Mouse (Mus musculus) brain, embryonic 14.5 days (tissue): ENCODE measurements around the gene Fam71b.

Experiments
- CTCF ChIP-seq: fragments of 200-500 bp; IDR thresholded peaks from 2 replicates; pipeline ENCODE4 v1.5.1; 2012; ENCODE audit warnings: inconsistent platforms, mild to moderate bottlenecking, moderate library complexity, borderline replicate concordance; ENCODE audit not compliant: insufficient read depth, insufficient read length; ENCODE audit errors: extremely low read depth
- POLR2A ChIP-seq: fragments of 200-500 bp; IDR thresholded peaks from 2 replicates; pipeline ENCODE4 v1.6.1; 2012; ENCODE audit warnings: mild to moderate bottlenecking, inconsistent platforms, borderline replicate concordance; ENCODE audit not compliant: poor library complexity, insufficient read depth, insufficient read length, severe bottlenecking; ENCODE audit errors: extremely low read depth

DNA sequence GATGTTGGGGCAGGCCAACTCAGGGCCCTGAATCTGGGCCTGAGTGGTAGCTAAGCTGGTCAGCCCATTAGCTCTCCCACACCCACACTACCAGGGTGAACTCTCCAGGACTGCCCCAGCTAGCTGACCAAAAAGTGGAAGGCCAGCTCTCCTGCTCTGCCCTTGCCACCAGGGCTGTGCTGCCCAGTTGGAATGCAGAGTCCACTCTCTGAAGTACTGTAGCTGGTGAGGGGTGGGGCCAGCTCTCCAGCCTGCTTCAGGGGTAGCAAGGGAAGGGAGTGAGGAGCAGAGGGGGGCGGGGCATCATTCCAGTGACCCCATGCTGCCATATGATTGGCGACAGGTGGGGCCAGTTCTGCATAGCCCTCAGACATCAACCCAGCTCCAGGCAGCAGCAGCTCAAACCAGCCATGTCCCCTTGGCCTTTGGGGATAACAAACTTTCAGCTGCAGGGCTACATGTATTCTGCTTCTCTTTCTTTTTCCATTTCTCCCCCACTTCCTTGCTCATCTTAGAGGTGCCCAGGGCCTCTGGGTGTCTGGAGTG, 13.7 kb downstream of the Fam71b start:
- TF ChIP-seq CTCF (no peak), POLR2A (no peak)
